Mouse (Mus musculus) spleen, postnatal 36 days (tissue): Measurements from ENCODE around the gene Slc13a2.

Experiments
- DNase-seq, 2 experiments: peaks; one replicate each; pipeline ENCODE4 v3.0.0; 2022; ENCODE audit warnings: low spot score in 2 of 2, mixed read lengths in 1 of 2

Gene Slc13a2

GRCm38 (mm10) chr11:78397397-78397796, 24.6 kb downstream of the Slc13a2 start:
- peak; percentile 60 to 61 for DNase-seq

- no peak for DNase-seq
Observed at GRCm38 (mm10) chr11:78396950-78397349, 25.1 kb downstream of the Slc13a2 start.

DNA sequence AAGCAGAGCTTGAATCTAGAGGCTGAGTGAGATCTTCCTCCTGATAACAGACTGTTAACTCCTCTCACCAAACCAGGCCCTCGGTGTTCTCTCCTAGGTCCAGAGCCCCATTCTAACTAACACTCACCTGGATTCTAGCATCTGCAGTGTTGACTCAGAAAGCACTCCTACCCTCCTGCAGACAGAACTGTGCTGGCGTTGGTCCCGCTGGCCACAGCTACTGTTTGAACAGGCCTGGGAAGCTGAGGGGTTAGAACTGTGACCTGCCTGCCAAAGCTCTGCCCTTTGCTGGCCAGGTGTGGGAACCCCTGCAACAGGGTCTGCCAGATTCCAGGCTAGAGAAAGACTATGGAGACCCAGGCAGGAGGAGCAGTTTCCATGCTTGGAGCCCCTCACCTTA, 29.3 kb downstream of the Slc13a2 start:
- no peak for DNase-seq

GRCm38 (mm10) chr11:78386508-78387043, 35.4 kb downstream of the Slc13a2 start, which contains the start of gene Foxn1:
Gene Foxn1 (minus strand): TSS chr11:78386558.
- no peak for DNase-seq

DNA sequence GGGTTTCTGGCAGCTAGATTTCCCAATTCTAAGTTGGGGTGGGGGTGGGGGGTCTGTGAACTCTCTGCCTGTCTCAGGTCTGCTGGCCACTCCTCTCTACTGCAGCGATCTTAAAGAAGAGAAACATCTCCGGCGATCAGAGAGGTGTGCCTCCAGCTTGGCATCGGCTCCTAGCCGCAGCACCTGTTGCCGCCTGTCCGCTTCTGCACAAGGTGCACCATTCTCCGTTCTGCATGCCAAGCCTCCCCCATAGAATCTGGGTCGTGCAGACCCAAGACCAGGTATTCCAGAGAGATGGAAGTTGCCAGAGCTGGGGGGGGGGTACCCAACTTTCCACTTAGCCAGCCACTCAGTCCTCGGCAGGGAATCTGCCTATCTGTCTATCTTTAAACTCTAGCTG, 36.2 kb downstream of the Slc13a2 start:
- no peak for DNase-seq

- DNase-seq: no peak
Observed at GRCm38 (mm10) chr11:78382701-78383100, 39.3 kb downstream of the Slc13a2 start.

GRCm38 (mm10) chr11:78382286-78382685, 39.7 kb downstream of the Slc13a2 start:
- no peak for DNase-seq

DNA sequence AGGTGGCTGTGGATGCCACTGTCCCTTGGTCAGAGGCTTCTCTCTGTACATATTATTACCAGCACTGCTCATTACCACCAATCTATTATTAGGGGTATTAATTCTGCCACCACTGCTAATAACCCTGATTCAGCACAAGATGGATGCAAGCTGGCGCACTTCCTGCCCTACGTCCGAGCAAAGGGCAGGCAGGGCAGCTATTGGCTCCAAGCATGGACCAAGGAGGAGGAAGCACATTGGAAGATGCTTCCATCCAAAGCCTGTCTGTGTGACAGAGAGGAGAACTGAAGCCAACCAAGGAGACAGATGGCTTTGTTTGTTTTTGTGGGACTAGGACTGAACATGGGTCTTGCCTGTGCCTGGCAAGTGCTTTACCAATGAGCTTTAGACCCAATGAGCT, 41.0 kb downstream of the Slc13a2 start:
- DNase-seq: no peak

DNA sequence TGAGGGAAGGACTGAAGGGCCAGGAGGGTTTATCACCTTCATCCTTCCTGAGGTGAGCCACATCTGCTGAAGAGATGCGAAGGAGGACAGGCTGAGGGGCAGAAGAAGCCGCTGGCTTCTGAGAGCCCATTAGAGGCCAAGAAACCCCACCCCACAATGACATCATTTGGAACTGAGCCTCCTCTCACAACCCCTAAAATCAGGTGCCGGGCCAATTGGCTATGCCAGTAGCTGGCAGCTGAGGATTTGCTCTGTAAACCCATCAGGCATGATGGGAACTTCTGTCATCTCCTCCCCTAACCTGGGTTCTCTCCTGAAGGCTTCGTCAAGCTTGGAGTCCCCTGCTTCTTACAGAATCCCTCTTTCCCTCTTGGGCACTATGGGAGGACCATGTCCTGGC, 41.7 kb downstream of the Slc13a2 start:
- no peak for DNase-seq

DNA sequence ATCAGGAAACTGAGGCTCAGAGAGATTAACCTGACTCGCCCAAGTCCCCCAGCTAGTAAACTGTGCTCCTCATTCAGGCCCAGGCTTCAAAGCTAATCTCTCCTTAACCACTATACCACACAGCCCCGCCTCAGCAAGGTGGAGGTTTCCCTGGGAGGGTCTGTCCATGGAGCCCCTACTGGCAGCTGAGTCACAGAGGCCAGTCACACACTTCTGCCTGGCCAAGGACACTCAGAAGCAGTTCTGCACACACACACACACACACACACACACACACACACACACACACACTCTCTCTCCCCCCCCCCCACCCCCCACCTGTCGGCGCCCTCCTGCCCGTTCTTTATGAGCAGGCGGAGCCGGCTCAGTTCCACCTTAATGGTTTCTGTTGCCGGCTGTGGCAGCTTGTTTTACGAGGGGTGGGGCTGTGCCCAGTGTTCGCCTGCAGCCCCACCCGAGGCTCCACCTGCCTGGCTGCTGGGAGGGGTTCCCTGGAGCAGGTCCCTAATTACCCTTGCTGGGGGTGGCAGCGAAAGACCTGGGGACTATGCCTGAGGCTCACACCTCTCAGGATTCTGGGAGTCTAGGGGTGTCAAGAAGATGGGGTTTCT, 44.4 kb downstream of the Slc13a2 start:
- DNase-seq: no peak

DNA sequence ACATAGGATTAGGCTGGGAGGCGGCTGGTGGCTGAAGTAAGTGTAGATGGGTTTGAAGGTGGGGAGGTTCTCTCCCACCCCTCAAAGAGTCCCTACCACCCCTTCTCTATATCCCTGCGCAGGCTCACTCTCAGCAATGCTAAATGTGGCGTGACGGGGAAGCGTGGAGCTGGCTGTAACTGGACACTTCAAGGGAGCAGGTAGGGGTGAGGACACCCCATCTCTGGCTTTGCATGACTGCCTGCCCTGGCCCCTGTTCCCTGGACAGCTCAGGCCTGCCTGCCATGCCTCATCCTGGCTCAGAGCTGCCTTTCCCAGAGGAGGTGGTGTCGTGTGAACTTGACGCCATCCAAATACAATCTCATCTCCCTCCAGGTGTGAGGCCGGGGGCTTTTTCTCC, 47.9 kb downstream of the Slc13a2 start:
- DNase-seq: no peak

DNA sequence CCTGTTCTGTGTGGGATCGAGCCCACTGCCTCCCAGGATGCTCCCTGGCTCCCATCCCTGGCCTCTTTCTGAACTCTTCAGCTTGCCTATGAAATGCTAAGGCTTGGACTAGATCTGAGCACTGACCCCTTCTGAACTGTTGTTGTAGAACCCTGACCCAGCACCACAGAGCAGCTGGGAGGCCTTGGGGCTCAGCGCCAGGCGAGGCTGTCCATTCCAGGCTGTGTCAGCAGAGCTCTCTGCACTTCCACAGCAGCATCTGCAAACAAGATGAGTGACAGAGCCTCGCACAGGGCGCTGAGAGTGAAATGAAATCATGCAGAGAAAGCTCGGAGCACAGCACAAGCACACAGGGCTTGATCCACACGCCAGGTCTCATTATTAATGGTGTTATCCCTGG, 49.4 kb downstream of the Slc13a2 start:
- DNase-seq: no peak

DNA sequence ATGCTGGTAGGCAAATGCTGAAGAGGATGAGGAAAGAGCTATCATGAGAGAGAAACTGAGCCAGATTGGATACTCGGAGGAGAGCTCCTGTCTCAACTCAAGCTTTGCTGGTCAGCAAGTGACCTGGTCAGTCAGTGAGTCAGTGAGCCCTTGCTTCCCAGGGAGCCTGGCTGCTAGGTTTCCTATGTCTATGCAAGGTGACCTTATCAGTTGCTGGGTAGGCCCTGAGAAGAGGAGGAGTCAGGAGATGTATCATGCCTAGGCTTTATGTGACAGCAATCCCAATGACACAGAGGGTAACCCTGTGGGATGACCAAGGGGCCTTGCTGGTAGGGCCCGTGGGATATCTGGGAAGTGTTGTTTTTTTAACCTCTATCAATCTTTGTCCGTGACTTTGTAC, 49.9 kb downstream of the Slc13a2 start:
- no peak for DNase-seq

- DNase-seq: no peak
Observed at GRCm38 (mm10) chr11:78371711-78372110, 50.3 kb downstream of the Slc13a2 start.

DNA sequence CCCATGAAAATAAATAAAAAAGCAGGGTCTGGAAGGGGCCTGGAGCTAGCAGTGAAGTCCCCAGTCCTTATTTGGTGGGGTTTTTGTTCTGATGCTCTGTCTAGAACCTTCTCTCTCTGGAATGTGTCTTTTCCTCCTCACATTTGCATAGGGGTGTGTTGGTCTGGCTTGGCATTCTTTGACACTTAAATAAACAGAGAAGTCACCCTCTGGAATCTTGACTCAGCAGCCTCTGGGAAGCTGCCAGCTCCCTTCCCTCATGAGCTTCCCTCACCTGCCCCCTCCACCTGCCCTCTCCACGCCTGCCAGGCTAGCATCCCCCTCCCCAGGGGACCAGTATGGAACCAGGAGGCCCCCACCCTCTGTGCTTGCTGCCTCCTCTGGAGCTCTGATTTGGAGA, 51.6 kb downstream of the Slc13a2 start:
- no peak for DNase-seq

GRCm38 (mm10) chr11:78367456-78368225, 54.4 kb downstream of the Slc13a2 start:
- no peak for DNase-seq

- DNase-seq: no peak
Observed at GRCm38 (mm10) chr11:78364103-78364502, 57.9 kb downstream of the Slc13a2 start.

GRCm38 (mm10) chr11:78363309-78364007, 58.6 kb downstream of the Slc13a2 start:
- DNase-seq: no peak

DNA sequence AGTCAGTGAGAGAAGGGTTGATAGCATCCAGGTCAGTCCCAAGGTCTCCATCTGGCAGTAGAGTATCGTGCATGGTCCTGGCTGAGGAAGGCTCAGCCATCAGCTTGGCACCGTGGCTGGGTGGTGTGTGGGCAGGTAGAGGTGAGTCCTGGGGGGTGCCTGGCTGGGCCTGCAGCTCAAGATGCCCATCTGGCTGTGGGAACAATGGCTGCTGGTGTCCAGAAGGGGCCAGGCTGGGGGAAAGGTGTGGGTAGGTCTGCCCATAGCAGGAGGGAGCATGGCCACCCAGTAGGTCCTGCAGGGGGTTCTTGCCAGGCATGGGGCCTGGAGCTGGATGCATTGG, 61.3 kb downstream of the Slc13a2 start:
- DNase-seq: no peak

DNA sequence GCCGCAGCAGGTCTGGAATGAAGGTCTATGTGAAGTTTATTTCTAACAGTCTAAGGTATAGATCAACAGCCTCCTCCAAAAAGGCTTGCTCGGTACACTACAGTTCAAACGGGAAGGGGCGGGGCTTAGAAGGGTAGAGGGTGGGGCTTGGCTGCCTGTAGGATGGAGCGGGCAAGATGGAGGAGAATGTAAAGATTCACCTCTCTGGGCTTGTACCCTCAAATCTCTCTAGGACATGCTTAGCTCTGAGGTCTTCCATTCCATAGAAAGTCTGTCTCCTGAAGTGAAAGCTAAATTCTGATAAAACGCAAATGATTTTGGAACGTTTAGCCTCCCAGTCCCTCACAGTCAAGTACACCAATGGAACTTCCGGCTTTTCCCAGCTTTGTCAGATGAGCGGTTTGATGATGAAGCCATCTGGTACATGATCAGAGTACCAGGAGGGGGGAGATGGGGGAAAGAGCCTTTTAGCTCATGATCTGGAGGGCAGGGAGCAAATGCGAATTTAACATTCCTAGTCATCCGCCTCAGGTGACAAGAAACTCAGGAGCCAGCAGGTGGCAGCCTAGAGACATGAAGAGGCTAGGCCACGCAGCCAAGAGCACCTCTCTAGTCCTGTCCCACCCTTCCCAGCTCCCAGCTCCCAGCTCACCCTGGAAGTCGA, 61.8 kb downstream of the Slc13a2 start:
- peak; percentile 73 to 79 for DNase-seq

DNA sequence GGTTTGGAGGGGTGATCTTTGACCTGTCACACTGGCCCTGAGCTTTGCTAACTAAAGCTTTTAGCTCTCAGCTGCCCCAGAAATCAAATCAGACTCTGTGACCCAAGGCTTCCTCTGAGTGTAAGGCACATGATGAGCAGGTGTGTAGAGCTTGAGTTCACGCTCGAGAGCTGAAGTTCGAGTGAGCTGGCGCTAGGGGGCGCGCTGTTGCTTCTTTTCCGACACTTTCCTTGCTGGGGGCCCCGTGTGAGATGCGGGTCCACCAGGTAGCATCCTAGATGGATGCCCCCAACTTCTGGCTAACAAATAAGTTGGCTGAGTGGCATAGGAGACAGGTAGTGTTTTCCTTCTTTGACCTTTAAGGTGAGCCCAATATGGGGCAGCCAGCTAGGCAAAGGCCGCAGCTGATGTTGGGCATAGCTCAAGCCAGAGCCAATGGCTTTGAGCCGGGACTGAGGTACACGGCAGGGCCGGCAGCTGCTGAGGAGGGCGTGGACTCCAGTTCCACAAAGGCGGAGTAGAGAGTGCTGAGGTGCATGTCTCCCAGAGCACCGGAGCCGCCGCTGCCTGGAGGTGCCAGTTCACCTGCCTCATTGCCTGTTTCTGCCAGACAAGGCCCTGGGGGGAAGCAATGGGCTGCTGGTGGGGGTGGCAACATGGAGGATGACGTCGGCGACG, 63.5 kb downstream of the Slc13a2 start:
- DNase-seq: peak in 1 of 2 experiments; percentile 40
